Mouse (Mus musculus) heart, adult 9 months (tissue): ENCODE measurements around the gene Gm6993.

ENCODE experiments used
- DNase-seq, 2 experiments: peaks; one replicate each; pipeline ENCODE4 v3.0.0; 2022; ENCODE audit warnings: low spot score in 2 of 2

Gene Gm6993

DNA sequence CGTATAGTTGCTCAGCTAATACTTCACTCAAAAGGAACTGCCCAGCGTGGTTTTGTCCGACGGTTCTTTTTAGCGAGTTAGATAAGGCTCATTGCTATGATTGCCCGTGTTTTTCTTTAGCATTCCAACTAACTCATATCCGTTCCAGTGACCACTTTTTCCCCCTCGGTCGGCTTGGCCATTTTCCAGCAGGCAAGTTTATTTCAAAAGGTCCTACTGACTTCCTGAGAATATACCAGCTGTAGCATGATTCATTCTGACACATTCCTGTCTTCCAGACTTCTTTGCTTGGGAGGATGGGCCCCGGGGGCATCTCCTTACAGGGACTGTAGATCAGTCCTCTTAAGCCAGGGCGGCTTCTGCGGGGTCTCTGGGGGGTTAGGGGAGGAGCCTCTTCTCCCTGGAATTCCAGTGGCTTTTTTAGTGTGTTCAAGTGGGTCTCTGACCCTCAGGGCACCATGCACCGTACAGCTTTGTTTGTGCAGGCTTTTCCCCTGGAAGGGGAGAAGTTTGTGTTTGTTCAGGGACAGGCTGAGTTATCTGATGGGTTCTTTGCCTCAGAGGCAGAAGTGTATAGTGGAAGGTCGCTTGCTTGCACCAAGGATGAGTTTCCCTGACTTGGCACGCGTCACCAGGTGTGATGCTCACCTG, 30.9 kb downstream of the Gm6993 start:
- peak; percentile 60 to 68 for DNase-seq

DNA sequence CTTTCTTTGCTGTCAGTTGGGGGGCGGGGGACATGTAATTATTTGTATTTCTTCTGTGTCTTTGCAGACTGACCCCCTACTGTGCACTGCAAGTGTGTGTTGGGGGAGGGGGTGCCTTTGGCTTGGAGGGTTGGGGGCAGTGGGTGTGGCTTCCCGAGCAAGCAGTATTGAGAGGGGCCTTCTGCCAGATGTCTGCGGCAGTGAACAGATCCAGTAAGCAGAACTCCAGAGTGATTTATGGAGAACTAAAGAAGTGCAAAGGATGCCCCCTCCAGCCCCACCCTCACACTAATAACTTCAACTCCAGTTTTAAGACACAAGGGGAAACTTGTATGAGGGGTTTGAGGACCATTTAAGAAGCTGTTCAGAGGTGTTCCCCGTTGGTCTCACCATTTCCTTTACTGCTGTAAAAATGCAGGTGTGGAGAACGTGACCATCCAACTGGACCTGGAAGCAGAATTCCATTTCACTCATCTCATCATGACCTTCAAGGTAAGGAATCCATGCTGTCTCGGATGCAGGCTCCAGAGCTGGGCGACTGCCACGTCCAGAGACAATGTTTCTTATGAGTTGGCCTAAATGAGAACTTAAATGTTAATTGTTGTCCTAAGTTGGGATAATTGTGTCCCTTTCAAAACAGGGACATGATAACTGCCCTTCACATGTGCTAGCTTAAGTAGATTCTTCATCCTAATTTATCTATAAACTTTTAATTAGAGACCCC, 31.6 kb downstream of the Gm6993 start:
- DNase-seq, result no peak

DNA sequence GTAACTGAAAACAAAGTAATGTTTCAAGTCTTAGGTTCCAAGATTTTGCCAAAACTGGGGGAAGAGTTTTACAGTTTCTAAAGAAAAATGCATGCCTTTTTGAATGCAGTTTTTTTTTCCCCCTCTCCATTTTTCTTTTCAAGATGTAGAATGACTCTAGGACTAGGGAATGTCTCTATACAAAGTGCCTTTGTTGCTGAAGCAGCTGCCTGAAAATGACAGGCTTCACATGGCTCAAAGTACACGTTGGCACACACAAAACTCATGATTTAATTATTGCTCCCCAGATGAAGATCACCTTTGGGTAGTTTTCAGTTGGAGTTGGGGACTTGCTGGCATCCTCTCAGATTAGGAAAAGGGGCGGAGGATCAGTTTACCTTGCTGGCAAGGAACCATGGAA, 32.3 kb downstream of the Gm6993 start:
- DNase-seq, result no peak

DNA sequence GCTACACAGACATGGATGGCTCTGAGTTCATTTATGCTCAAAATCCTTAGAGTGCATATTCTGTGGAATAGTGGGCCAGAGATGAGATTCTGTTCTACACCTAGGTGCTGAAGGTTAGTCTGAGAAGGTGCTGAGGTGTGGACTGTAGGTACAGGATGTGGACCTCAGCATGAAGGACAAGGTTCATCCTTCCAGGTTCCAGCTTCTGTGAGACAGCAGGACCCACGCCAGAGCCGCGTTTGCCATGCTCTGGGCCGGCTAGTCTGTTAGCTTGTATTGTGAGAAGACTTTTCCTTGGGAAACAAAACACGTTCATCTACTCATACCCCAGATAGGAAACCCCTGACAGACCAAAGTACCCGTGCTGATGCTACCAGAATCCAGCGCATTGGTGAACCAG, 33.1 kb downstream of the Gm6993 start:
- DNase-seq, result no peak

DNA sequence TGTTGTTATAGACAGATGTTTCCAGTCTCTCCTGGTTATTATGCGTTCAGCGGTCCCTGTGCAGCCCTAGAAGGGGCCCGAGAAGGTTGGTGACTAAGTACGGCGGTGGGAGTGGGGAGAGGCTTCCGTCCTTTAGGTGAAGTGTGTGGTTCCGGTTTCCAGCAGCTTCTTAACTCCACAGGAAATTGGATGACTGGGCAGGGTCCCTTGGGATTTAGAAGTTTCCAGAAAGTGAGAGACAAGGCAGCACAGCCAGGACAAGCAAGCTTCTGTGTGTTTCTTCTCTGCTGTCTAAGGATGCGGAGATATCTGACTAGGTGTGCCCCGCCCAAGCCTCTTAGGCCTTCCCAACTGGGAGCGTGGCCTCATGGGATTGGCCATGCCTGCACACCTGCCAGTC, 34.8 kb downstream of the Gm6993 start:
- DNase-seq, result peak; percentile 61 to 68

DNA sequence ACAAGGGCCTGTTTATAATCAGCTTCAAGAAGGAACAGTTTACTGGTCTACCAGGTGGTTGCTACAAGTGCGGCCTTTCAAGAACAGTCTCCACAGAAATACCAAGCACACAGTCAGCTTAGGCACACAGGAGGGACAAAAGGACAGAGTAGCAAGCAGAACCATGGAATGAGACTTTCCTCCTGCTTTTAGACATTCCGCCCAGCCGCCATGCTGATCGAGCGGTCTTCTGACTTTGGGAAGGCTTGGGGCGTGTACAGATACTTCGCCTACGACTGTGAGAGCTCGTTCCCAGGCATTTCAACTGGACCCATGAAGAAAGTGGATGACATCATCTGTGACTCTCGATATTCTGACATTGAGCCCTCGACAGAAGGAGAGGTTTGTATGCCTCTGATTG, 37.7 kb downstream of the Gm6993 start:
- no peak for DNase-seq

DNA sequence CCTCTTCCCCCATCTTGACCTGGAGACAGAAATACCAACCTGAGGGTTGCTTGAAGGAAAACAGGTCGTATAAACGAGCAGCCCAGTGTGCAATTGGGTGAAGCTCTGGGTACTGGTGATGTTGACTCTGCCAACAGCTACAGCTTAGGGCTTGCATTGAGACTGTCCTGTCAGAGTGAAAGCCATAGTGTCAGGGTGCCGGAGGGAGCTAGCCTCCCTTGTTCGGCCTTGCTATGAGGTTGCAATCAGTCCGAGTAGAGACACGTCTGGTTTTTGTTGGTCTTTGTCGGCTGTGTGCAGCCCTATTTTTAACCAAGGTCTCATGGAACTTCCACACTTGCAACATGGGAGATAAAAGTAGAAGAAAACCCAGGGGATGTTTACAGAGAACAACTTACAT, 39.7 kb downstream of the Gm6993 start:
- DNase-seq, result no peak

DNA sequence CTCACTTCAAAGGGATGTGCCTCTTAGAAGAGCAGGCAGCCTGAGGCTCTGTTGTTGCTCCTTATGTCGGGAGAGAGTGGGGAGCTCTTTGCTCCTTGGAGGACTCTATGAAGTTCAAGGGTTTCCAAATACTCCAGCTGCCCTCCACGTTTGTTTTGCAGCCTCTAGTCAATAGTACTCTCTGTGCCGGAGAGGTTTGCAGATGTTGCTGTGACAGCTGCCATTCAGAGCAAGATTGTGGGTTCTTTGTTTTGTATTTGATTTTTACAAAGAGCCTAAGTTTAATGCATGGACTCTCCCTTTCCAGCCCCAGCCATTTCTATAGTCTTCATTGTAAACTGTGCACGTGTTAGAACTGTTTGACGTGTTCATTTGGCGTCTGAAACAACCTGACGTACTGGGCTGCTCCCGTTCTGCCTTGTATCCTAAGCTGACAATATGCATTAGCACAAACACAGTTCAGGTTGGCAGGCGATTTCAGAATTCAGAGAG, 40.6 kb downstream of the Gm6993 start:
- no peak for DNase-seq

DNA sequence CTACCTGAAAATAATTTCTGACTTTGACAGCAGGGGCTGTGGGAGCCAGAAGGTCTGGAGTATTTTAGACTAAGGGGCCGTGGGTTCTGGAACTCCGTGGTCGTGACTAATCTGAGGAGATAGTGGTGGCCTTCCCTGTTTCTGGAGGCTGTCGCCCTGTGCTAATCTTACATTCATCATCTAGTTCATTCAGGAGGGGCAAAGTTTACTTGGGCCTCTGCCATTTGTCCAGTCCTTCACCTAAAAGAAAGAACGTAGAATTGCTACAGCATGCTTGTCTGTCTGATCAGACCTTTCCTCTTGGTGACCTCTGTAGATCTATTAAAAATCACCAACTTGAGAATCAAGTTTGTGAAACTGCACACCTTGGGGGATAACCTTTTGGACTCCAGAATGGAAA, 41.7 kb downstream of the Gm6993 start:
- DNase-seq, result no peak

DNA sequence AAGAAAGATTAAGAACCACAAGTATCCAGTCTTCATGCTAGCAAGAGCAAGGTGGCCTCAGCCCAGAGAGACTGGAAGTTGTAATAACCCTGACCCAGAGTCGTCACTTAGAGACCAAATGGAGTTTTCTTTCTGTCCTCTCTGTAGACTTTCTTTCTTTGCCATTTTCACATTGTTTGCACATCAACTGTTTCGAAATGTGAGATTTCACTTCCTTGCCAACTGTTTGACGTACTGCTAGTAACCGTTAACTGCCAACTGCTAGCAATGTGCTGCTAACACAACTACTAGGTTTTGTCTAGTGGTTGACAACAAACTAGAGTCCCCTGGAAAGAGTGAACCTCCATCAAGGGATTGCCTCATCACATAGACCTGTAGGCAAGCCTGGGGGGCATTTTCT, 42.6 kb downstream of the Gm6993 start:
- no peak for DNase-seq

DNA sequence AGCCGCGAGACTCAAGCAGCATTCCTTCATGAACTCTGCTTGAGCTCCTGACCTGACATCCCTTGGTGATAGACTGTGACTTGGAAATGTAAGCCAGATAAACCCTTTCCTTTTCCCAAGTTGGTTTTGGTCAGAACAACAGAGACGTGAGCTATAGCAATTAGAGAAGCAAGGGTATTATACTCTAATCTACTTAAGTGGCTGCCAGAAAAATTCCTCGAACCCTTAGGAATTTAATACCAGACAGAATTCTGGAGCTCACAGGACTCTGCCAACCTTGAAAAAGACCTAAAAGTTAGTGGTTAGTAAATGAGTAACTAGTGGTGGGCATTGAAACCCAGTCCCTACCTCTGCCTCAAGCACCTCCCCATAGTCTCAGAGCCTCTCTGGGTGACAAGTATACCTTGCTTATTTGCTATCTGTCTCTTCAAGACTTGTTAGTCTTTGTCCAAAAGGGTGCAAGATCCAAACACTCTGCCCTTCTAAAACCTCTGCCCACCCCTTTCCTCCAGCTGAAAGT, 43.1 kb downstream of the Gm6993 start:
- DNase-seq, result no peak

DNA sequence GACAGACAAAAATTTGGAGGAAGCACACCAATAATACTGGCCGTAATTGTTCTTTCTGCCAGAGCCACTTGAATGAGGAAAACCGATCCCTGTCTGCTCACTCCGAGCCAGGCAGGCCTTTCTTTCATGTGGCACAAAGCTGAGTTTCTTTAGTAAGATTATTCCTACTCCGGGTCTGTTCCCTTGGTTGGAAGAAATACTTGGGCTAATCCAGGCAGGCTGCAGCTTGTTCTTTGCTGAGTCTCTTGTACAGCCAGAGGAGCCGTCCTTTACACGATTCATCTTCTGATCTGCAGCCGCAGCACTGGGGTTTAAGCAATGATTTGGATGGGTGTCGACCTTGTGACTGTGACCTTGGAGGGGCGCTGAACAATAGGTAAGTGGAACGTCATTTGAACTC, 48.5 kb downstream of the Gm6993 start:
- no peak for DNase-seq
